Mouse (Mus musculus): ENCODE measurements around the gene 4930544D05Rik. TPM values are rescaled to one million over a fixed set of nuclear protein-coding genes. Genes with fewer than 3 reads are reported as not detected.

4930544D05Rik gene
- total RNA-seq, 2 experiments from 2014 or later: 0.47 to 0.72 TPM

DNA sequence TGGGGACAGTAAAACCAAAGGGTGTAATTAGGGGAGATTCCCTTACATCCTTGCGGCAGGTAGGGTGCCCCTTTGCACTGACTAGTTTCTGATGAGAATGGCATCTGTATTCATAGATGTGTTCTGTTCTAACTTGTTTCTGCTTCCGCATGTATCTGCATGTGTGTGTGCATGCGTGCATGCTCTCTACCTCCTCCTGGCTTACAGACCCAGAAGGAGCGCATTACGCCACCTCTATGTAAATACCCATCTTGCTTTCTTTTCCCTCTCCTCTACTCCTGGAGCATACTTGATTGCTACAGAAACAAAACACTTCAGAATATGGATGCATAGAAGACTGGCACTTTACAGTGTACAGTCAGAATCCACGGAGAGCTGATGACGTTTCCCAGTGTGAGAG is 31.9 kb upstream of the 4930544D05Rik start:
- Histone ChIP-seq H3K4me3 (no peak overlapping the region), H3K27ac (peak overlapping the region; percentile 90)
- no peak for DNase-seq (ENCODE audit: low spot score in 2 of 2)
- TF ChIP-seq CTCF (conservative IDR thresholded peaks at IDR 0.05): peak; percentile 52

DNA sequence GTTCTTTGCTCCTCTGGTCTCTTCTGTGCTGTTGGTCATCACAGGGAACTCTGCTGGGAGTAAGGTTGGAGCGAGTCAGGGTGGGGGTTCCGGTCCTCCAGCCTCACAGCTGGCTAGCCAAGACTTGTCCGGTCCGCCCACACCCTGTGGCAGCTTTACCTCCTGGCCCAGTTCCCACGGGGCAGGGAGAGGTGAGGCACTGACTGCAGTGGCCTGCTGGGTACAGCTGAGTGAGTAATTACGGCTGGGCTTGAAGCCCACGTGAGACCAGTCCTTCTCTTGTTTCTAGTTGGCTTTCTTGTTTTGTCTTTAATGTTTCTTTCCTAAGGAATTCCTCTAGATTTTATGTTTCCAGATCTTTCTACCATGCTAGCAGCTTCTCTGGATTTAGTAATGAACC is 30.2 kb upstream of the 4930544D05Rik start:
- TF ChIP-seq CTCF (conservative IDR thresholded peaks at IDR 0.05): no peak

DNA sequence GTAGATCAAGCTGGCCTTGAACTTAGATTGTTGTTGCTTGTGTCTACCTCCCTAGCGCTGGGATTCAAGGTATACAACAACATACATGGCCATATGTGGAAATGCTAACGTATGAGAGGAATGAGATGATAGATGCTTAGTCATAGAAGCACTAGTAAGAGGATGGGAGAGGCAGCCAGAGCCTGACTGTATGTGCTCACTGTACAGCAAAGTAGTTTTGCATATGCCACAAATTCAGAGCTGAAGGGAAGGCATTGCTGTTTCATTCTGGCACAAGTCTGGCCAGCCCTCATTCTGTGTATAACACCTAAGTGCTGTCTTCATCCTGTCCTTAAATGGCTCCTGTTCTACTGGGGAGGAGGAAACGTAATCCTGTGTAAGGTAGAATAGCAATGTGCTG is 29.4 kb upstream of the 4930544D05Rik start:
- H3K27ac ChIP-seq: peak overlapping the region; percentile 90
- TF ChIP-seq CTCF (conservative IDR thresholded peaks at IDR 0.05): no peak
- H3K4me3 ChIP-seq: no peak overlapping the region

More for the DNA sequence above, 30.2 kb upstream of the 4930544D05Rik start:
- Histone ChIP-seq H3K4me3 (no peak overlapping the region; the same call in 1 of the 2 replicates), H3K27ac (peak overlapping the region; percentile 90)
- DNase-seq (ENCODE audit: low spot score in 2 of 2): no peak

DNA sequence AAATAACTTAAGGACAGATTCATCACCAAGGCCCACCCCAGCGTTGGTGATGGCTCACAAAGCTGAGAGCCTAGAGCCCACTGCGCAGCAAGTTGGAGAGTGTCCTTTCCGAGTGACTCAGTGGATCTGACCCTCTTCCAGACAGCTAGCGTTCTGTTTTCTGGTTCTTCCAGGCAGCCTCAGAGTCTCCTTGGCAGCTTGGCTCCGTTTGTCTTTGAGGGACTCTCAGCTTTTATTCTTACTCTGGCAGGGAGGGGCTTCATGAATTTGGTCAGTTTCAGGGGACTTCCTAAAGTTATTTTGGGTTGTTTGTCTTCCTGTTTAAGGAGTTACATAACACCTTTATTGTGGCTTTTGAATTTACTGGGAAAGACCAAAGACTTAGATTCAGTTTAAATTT is 28.7 kb upstream of the 4930544D05Rik start:
- Histone ChIP-seq H3K4me3 (0 out of 2 replicates have a peak overlapping the region, but pooled peaks have one; percentile 9), H3K27ac (peak overlapping the region; percentile 90)
- no peak for DNase-seq (ENCODE audit: low spot score in 2 of 2)
- no peak for TF ChIP-seq CTCF (conservative IDR thresholded peaks at IDR 0.05)

More for the DNA sequence above, 29.4 kb upstream of the 4930544D05Rik start:
- no peak for DNase-seq (ENCODE audit: low spot score in 2 of 2)

DNA sequence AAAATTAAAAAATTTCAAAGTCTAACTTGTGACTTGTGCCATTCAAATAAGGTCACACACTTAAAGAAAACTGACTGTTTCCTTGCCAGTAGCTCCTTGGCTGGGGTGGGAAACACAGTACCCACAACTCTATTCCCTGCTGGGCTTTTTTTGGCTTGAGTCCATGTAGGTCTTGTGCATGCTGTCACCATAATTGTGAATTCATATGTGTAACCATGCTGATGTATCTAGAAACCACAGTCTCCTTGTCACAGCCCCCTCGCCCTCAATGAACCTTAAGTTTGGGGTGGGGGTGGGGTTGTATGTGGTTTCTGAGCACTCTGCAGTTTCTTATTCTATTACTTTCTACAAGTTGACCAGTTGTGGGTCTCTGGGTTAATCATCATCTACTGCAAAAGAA is 23.9 kb upstream of the 4930544D05Rik start:
- DNase-seq (ENCODE audit: low spot score in 2 of 2): no peak
- Histone ChIP-seq H3K4me3 (no peak overlapping the region), H3K27ac (peak overlapping the region; percentile 11; the same call in 1 of the 2 replicates)
- TF ChIP-seq CTCF (conservative IDR thresholded peaks at IDR 0.05): no peak

DNA sequence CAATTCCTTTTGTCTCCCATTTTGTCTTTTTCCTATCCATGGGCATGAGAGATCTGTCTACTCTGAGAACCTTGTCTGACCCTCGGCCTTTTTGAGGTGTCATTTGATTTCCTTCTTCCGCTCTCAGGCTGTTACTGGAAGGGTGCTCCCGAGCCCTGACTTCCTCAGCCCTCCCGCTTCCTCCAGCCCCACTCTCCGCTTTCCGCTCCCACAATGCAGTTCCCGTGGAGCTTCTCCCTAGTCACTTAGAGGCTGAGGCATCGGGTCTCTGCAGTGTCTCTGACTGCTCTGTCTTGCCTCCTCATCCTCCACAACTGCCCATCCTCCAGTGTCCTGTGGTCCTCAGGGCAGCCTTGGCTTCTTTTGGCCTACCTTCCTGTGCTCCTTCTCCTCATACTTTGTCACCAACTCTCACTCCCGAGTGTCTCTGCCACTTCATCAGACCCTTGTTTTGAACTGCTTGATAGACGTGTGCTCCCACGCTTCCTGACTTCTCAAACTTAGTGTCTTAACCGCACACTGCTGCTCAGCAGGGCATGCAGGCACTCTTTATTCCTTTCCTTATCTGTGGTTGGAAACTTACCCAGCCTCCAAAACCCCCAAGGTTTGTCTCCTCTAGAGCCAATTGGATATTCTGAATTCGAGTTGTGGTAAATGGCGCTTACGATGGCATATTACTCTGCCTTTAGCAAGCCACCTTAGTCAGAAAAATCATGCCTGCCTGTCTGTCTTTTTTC is 21.2 kb upstream of the 4930544D05Rik start:
- no peak for TF ChIP-seq CTCF (conservative IDR thresholded peaks at IDR 0.05)
- no peak overlapping the region for H3K4me3 ChIP-seq
- H3K27ac ChIP-seq: peak overlapping the region; percentile 84
- no peak for DNase-seq (ENCODE audit: low spot score in 2 of 2)

DNA sequence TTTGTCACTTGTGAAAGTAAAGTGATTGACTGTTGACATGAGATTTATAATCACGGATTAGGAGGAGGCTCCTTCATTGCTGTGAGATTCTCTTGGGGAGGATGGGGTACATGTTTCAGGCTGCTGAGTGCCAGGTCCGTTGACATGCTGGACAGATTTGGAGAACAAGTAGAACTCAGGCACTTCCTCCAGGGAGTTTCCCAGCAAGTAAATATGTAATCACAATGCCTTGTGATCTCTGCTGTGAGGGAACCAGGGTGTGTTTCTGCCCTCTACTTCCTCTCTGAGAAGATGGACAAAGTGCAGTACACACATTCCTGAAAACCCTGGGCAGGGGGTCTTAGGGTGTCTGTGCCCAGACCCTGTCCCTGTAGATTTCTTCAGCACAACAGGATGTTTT is 20.0 kb upstream of the 4930544D05Rik start:
- H3K27ac ChIP-seq: peak overlapping the region; percentile 84
- no peak for TF ChIP-seq CTCF (conservative IDR thresholded peaks at IDR 0.05)
- no peak overlapping the region for H3K4me3 ChIP-seq
- DNase-seq (ENCODE audit: low spot score in 2 of 2): no peak

DNA sequence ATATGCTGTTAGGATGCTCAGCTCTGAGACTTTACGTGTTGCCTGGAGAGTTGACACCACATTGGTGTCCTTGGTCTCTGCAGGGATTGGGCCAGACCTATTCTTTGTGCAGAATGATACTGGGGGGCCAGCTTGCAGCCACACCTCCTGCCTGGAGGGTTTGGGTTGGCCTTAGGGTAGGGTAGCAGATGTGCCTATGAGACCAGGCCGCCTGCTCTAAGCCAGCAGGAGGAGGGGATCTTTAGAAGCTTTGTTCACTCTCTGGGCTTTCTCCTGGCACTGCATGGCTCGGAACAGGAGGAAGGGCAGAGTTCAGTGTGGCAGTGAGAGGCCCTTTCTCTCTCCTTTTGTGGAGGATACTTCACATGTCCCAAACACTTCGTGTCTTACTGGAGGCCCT is 19.6 kb upstream of the 4930544D05Rik start:
- TF ChIP-seq CTCF (conservative IDR thresholded peaks at IDR 0.05): no peak
- DNase-seq (ENCODE audit: low spot score in 2 of 2): no peak
- H3K27ac ChIP-seq: peak overlapping the region; percentile 84
- no peak overlapping the region for H3K4me3 ChIP-seq

DNA sequence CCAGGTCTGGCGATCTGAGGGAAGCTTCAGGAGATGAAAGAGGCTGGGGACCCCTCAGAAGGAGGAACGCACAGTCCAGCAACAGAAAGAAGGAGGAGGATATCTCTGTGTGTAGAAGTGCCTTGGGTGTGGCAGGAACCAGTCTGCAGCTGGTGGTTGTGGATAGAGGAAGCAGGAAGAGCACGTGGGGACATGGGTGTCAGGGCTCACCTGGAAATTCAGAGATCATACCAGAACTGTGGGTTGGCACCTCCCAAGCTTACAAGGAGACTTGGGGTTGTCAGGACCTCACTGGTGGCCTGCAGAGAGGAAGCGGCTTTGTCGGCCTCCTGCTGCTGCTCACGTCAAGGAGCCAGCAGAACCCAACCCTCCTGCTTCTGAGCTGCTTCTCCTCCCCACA is 18.3 kb upstream of the 4930544D05Rik start:
- H3K4me3 ChIP-seq: no peak overlapping the region
- no peak for TF ChIP-seq CTCF (conservative IDR thresholded peaks at IDR 0.05)
- H3K27ac ChIP-seq: peak overlapping the region; percentile 84
- DNase-seq (ENCODE audit: low spot score in 2 of 2): no peak

DNA sequence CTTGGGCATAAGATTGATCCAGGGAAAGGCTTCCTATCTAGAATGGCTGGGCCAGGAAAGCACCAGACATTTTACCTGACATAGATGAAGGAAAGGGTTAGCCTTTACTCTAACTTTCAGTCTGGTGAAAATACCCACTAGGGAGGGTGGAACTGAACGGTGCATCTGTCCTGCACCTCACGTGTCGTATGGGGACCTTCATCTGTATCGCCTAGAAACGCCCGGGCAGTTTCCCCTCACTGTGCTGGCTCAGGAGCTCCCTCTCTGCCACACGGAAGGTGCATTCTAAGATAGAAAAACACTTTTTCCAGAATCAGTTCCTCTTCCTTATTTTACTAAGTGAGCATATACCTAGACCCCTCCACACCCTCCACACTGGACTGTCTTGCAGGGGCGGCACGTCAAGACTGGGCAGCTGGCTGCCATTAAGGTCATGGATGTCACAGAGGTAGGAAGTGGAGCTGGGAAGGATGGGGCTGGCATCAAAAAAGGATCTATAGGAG is 17.1 kb upstream of the 4930544D05Rik start:
- H3K4me3 ChIP-seq: no peak overlapping the region
- no peak for TF ChIP-seq CTCF (conservative IDR thresholded peaks at IDR 0.05)
- no peak for DNase-seq (ENCODE audit: low spot score in 2 of 2)
- peak overlapping the region; percentile 84; the same call in 1 of the 2 replicates for H3K27ac ChIP-seq

DNA sequence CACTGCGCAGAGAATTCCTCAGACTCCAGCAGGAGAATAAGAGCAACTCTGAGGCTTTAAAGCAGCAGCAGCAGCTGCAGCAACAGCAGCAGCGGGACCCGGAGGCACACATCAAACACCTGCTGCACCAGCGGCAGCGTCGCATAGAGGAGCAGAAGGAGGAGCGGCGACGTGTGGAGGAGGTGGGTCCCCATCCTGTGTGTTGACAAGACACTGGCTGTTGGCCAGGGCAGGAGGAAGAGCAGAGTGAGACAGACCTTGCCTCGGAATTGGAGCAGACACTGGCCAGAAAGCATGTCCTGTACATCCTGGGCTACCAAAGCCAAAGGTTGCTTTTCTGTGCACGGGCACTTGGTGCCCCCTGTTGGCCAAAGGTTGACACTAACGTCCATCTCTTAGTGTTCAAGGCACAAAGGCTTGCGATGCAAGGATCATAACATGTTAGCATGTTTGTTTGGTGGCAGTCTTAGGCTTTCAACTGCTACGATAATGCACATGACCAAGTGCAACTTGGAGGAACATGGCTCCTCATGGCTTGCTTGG is 10.6 kb upstream of the 4930544D05Rik start:
- H3K27ac ChIP-seq: peak overlapping the region; percentile 21; the same call in 1 of the 2 replicates
- peak; percentile 48 to 72 for DNase-seq (ENCODE audit: low spot score in 2 of 2)
- peak; percentile 95 for TF ChIP-seq CTCF (conservative IDR thresholded peaks at IDR 0.05)
- H3K4me3 ChIP-seq: no peak overlapping the region

DNA sequence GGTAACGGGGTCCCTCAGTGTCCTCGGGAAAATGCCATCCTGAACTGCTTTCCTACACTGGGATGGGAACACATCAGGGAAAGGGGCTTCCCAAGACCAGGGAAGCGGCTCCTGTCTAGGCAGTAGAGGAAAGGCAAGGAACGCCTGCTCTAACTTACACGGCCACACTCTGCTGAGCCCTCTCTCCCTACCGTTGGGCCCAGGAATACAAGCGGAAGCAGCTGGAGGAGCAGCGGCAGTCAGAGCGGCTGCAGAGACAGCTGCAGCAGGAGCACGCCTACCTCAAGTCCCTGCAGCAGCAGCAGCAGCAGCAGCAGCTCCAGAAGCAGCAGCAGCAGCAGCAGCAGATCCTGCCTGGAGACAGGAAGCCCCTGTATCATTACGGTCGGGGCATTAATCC is 8.9 kb upstream of the 4930544D05Rik start:
- no peak overlapping the region for H3K4me3 ChIP-seq
- DNase-seq (ENCODE audit: low spot score in 2 of 2): no peak
- no peak for TF ChIP-seq CTCF (conservative IDR thresholded peaks at IDR 0.05)
- peak overlapping the region; percentile 18; the same call in 1 of the 2 replicates for H3K27ac ChIP-seq

DNA sequence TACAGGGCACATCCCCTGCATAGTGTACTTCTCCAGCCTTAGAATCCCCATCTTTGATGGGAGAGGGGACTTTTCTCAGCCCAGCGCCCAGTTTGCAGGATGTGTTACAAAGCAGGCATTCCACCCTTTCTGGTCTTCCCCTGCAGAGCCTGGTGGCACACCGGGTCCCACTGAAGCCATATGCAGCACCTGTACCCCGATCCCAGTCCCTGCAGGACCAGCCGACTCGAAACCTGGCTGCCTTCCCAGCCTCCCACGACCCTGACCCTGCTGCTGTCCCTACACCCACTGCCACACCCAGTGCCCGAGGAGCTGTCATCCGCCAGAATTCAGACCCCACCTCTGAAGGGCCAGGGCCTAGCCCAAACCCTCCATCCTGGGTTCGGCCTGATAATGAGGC is 8.0 kb upstream of the 4930544D05Rik start:
- no peak for TF ChIP-seq CTCF (conservative IDR thresholded peaks at IDR 0.05)
- Histone ChIP-seq H3K4me3 (no peak overlapping the region), H3K27ac (no peak overlapping the region)
- DNase-seq (ENCODE audit: low spot score in 2 of 2): no peak

Measured in layer of hippocampus, adult 2 months (tissue).